Mouse (Mus musculus): Measurements from ENCODE around the gene Psma5. TPM values are rescaled to one million over a fixed set of nuclear protein-coding genes. Genes with fewer than 3 reads are reported as not detected.

The Psma5 gene
- 280 and 294 TPM in 2 replicates for polyA plus RNA-seq (2014; fragmentation: Nextera tagmentation; extraction: Ambion mirVana)

GRCm38 (mm10) chr3:108256719-108257637 is at the start of gene Psma5:
Psma5 (plus strand) TSS chr3:108256926.
- Histone ChIP-seq H3K36me3 (ENCODE audit: control insufficient read depth, insufficient read depth, low read length) (peaks cover 2% of the 10 kb centered on the region), H3K9me3 (ENCODE audit: control insufficient read depth, low read depth, low read length) (no peaks in the 10 kb centered on the region), H3K9ac (replicated peaks; ENCODE audit: low read depth, low read length) (peak within 1 kb of the TSS; percentile 92), H3K27ac (ENCODE audit: low read length) (0 out of 2 replicates have a peak within 1 kb of the TSS, but pooled peaks have one; percentile 10), H3K27me3 (ENCODE audit: control insufficient read depth, insufficient read depth, low read length) (no peaks in the 10 kb centered on the region), H3K4me3 (ENCODE audit: low read depth, low read length) (peak within 1 kb of the TSS; percentile 95), H3K4me2 (replicated peaks; ENCODE audit: low read depth, low read length) (peak within 1 kb of the TSS; percentile 89), H3K4me1 (ENCODE audit: control insufficient read depth, insufficient read depth, low read length) (peaks cover 13% of the 10 kb centered on the region)
- ATAC-seq (ENCODE audit: insufficient number of reproducible peaks, insufficient read depth, low FRiP score, low read depth), result peak; percentile 99
- under 1% methylated on average over 74 of the region's 79 CpGs for WGBS

GRCm38 (mm10) chr3:108209001-108209400 is 47.7 kb upstream of the Psma5 start:
- H3K9ac ChIP-seq (replicated peaks; ENCODE audit: low read depth, low read length), result no peak overlapping the region; the same call in 1 of the 2 replicates
- WGBS, result 63% methylated on average over 3 of the region's 3 CpGs

GRCm38 (mm10) chr3:108209536-108209935 is 47.2 kb upstream of the Psma5 start:
- Histone ChIP-seq H3K36me3 (ENCODE audit: control insufficient read depth, insufficient read depth, low read length) (peaks cover 13% of the 10 kb centered on the region), H3K4me3 (ENCODE audit: low read depth, low read length) (peak overlapping the region; percentile 59), H3K27me3 (ENCODE audit: control insufficient read depth, insufficient read depth, low read length) (no peaks in the 10 kb centered on the region), H3K27ac (ENCODE audit: low read length) (peak overlapping the region; percentile 88; the same call in 1 of the 2 replicates), H3K9ac (replicated peaks; ENCODE audit: low read depth, low read length) (peak overlapping the region; percentile 79), H3K9me3 (ENCODE audit: control insufficient read depth, low read depth, low read length) (no peaks in the 10 kb centered on the region), H3K4me1 (ENCODE audit: control insufficient read depth, insufficient read depth, low read length) (peaks cover 16% of the 10 kb centered on the region), H3K4me2 (replicated peaks; ENCODE audit: low read depth, low read length) (peak overlapping the region; percentile 92)
- no peak for ATAC-seq (ENCODE audit: insufficient number of reproducible peaks, insufficient read depth, low FRiP score, low read depth)
- WGBS, result 5% methylated on average over 8 of the region's 8 CpGs

More at GRCm38 (mm10) chr3:108209001-108209400, 47.7 kb upstream of the Psma5 start:
- H3K4me2 ChIP-seq (replicated peaks; ENCODE audit: low read depth, low read length), result peak overlapping the region; percentile 92
- no peaks in the 10 kb centered on the region for H3K9me3 ChIP-seq (ENCODE audit: control insufficient read depth, low read depth, low read length)
- no peak overlapping the region for H3K27ac ChIP-seq (ENCODE audit: low read length)
- H3K36me3 ChIP-seq (ENCODE audit: control insufficient read depth, insufficient read depth, low read length), result peaks cover 14% of the 10 kb centered on the region
- no peaks in the 10 kb centered on the region for H3K27me3 ChIP-seq (ENCODE audit: control insufficient read depth, insufficient read depth, low read length)
- peaks cover 16% of the 10 kb centered on the region for H3K4me1 ChIP-seq (ENCODE audit: control insufficient read depth, insufficient read depth, low read length)
- H3K4me3 ChIP-seq (ENCODE audit: low read depth, low read length), result peak overlapping the region; percentile 59
- no peak for ATAC-seq (ENCODE audit: insufficient number of reproducible peaks, insufficient read depth, low FRiP score, low read depth)

GRCm38 (mm10) chr3:108209946-108210770 is 46.6 kb upstream of the Psma5 start:
- Histone ChIP-seq H3K4me1 (ENCODE audit: control insufficient read depth, insufficient read depth, low read length) (peaks cover 16% of the 10 kb centered on the region), H3K9ac (replicated peaks; ENCODE audit: low read depth, low read length) (peak overlapping the region; percentile 79), H3K27ac (ENCODE audit: low read length) (peak overlapping the region; percentile 88), H3K27me3 (ENCODE audit: control insufficient read depth, insufficient read depth, low read length) (no peaks in the 10 kb centered on the region), H3K36me3 (ENCODE audit: control insufficient read depth, insufficient read depth, low read length) (peaks cover 6% of the 10 kb centered on the region), H3K4me2 (replicated peaks; ENCODE audit: low read depth, low read length) (peak overlapping the region; percentile 92), H3K9me3 (ENCODE audit: control insufficient read depth, low read depth, low read length) (no peaks in the 10 kb centered on the region), H3K4me3 (ENCODE audit: low read depth, low read length) (peak overlapping the region; percentile 59)
- ATAC-seq (ENCODE audit: insufficient number of reproducible peaks, insufficient read depth, low FRiP score, low read depth), result peak; percentile 92
- WGBS, result under 1% methylated on average over 72 of the region's 72 CpGs

- peaks cover under 1% of the 10 kb centered on the region; the same call in 1 of the 2 replicates for H3K36me3 ChIP-seq (ENCODE audit: control insufficient read depth, insufficient read depth, low read length)
- no peaks in the 10 kb centered on the region for H3K27me3 ChIP-seq (ENCODE audit: control insufficient read depth, insufficient read depth, low read length)
- peak within 1 kb of the TSS; percentile 92 for H3K4me2 ChIP-seq (replicated peaks; ENCODE audit: low read depth, low read length)
- WGBS, result 0% methylated on average over 14 of the region's 14 CpGs
- H3K27ac ChIP-seq (ENCODE audit: low read length), result peak within 1 kb of the TSS; percentile 88
- H3K9ac ChIP-seq (replicated peaks; ENCODE audit: low read depth, low read length), result peak within 1 kb of the TSS; percentile 79
- no peaks in the 10 kb centered on the region for H3K9me3 ChIP-seq (ENCODE audit: control insufficient read depth, low read depth, low read length)
- peaks cover 16% of the 10 kb centered on the region for H3K4me1 ChIP-seq (ENCODE audit: control insufficient read depth, insufficient read depth, low read length)
- ATAC-seq (ENCODE audit: insufficient number of reproducible peaks, insufficient read depth, low FRiP score, low read depth), result peak; percentile 80
- H3K4me3 ChIP-seq (ENCODE audit: low read depth, low read length), result peak within 1 kb of the TSS; percentile 59
These were observed 46.0 kb upstream of the Psma5 start, which contains the start of gene Atxn7l2 for GRCm38 (mm10) chr3:108210771-108211139. Atxn7l2 (minus strand) TSS chr3:108210934.

- Histone ChIP-seq H3K4me3 (ENCODE audit: low read depth, low read length) (no peak overlapping the region), H3K9me3 (ENCODE audit: control insufficient read depth, low read depth, low read length) (no peaks in the 10 kb centered on the region), H3K4me2 (replicated peaks; ENCODE audit: low read depth, low read length) (no peak overlapping the region), H3K27ac (ENCODE audit: low read length) (no peak overlapping the region), H3K4me1 (ENCODE audit: control insufficient read depth, insufficient read depth, low read length) (peaks cover 16% of the 10 kb centered on the region), H3K9ac (replicated peaks; ENCODE audit: low read depth, low read length) (no peak overlapping the region), H3K36me3 (ENCODE audit: control insufficient read depth, insufficient read depth, low read length) (no peaks in the 10 kb centered on the region), H3K27me3 (ENCODE audit: control insufficient read depth, insufficient read depth, low read length) (no peaks in the 10 kb centered on the region)
- WGBS, result 87% methylated on average over 6 of the region's 6 CpGs
- ATAC-seq (ENCODE audit: insufficient number of reproducible peaks, insufficient read depth, low FRiP score, low read depth), result no peak
These were observed 44.9 kb upstream of the Psma5 start for GRCm38 (mm10) chr3:108211845-108212244.

- H3K4me3 ChIP-seq (ENCODE audit: low read depth, low read length), result no peak overlapping the region
- H3K27ac ChIP-seq (ENCODE audit: low read length), result no peak overlapping the region
- no peak overlapping the region for H3K4me2 ChIP-seq (replicated peaks; ENCODE audit: low read depth, low read length)
- ATAC-seq (ENCODE audit: insufficient number of reproducible peaks, insufficient read depth, low FRiP score, low read depth), result no peak
- WGBS, result 79% methylated on average over 8 of the region's 8 CpGs
- no peaks in the 10 kb centered on the region for H3K27me3 ChIP-seq (ENCODE audit: control insufficient read depth, insufficient read depth, low read length)
- no peak overlapping the region for H3K9ac ChIP-seq (replicated peaks; ENCODE audit: low read depth, low read length)
- peaks cover 16% of the 10 kb centered on the region for H3K4me1 ChIP-seq (ENCODE audit: control insufficient read depth, insufficient read depth, low read length)
- no peaks in the 10 kb centered on the region for H3K9me3 ChIP-seq (ENCODE audit: control insufficient read depth, low read depth, low read length)
- no peaks in the 10 kb centered on the region for H3K36me3 ChIP-seq (ENCODE audit: control insufficient read depth, insufficient read depth, low read length)
These were observed 44.3 kb upstream of the Psma5 start for GRCm38 (mm10) chr3:108212406-108212805.

- Histone ChIP-seq H3K4me1 (ENCODE audit: control insufficient read depth, insufficient read depth, low read length) (0 out of 2 replicates have a peak, but pooled peaks cover 2% of the 10 kb centered on the region), H3K27me3 (ENCODE audit: control insufficient read depth, insufficient read depth, low read length) (no peaks in the 10 kb centered on the region), H3K27ac (ENCODE audit: low read length) (no peak overlapping the region), H3K4me2 (replicated peaks; ENCODE audit: low read depth, low read length) (no peak overlapping the region), H3K4me3 (ENCODE audit: low read depth, low read length) (no peak overlapping the region), H3K36me3 (ENCODE audit: control insufficient read depth, insufficient read depth, low read length) (no peaks in the 10 kb centered on the region), H3K9me3 (ENCODE audit: control insufficient read depth, low read depth, low read length) (no peaks in the 10 kb centered on the region), H3K9ac (replicated peaks; ENCODE audit: low read depth, low read length) (no peak overlapping the region)
- no peak for ATAC-seq (ENCODE audit: insufficient number of reproducible peaks, insufficient read depth, low FRiP score, low read depth)
- 6% methylated on average over 5 of the region's 5 CpGs for WGBS
These were observed 42.0 kb upstream of the Psma5 start for GRCm38 (mm10) chr3:108214734-108215133.

Measured in stomach, embryonic 14.5 days (tissue).